Mouse (Mus musculus) stomach, embryonic 16.5 days (tissue): ENCODE data around the gene B130006D01Rik. TPM values are rescaled to one million over a fixed set of nuclear protein-coding genes. Genes with fewer than 3 reads are reported as not detected.

Source experiments
- ATAC-seq: fragments of 200-750 bp; cut with Nextera tagmentation; 2 replicates; pipeline ENCODE4 v1.8.0; 2017; ENCODE audit warnings: moderate number of reproducible peaks, moderate TSS enrichment; ENCODE audit not compliant: insufficient read depth, low FRiP score
- H3K27ac ChIP-seq: fragments of 300-500 bp; sonication (generic); 2 replicates; pipeline ENCODE4 v1.5.1; 2014; ENCODE audit warnings: low read length
- H3K27me3 ChIP-seq: fragments of 300-500 bp; sonication (generic); 2 replicates; pipeline ENCODE4 v1.6.1; 2014; ENCODE audit warnings: low read length, control low read depth, mixed read lengths; ENCODE audit not compliant: control insufficient read depth, insufficient read depth
- H3K36me3 ChIP-seq: fragments of 300-500 bp; sonication (generic); 2 replicates; pipeline ENCODE4 v1.6.1; 2014; ENCODE audit warnings: low read length; ENCODE audit not compliant: control insufficient read depth, insufficient read depth
- H3K4me1 ChIP-seq: fragments of 300-500 bp; sonication (generic); 2 replicates; pipeline ENCODE4 v1.6.1; 2014; ENCODE audit warnings: low read length, control low read depth, mixed read lengths; ENCODE audit not compliant: control insufficient read depth, insufficient read depth
- H3K4me2 ChIP-seq: fragments of 300-500 bp; sonication (generic); 2 replicates; pipeline ENCODE4 v1.6.1; 2014; ENCODE audit warnings: low read depth, low read length, mixed read lengths
- H3K4me3 ChIP-seq: fragments of 300-500 bp; sonication (generic); replicated peaks from 2 replicates; pipeline ENCODE4 v1.5.1; 2014; ENCODE audit warnings: mild to moderate bottlenecking, low read length
- H3K9ac ChIP-seq: fragments of 300-500 bp; sonication (generic); 2 replicates; pipeline ENCODE4 v1.6.1; 2014; ENCODE audit warnings: low read length
- H3K9me3 ChIP-seq: fragments of 300-500 bp; sonication (generic); replicated peaks from 2 replicates; pipeline ENCODE4 v1.6.1; 2016; ENCODE audit warnings: low read length, control low read depth; ENCODE audit not compliant: control insufficient read depth
- WGBS: fragments of 180-500 bp; shearing (Covaris S2); extraction: QIAGEN DNeasy Blood & Tissue Kit; methylation state at CpG from one replicate; pipeline ENCODE4 v1.1.7; 2014; 5-methylcytosine and 5-hydroxymethylcytosine counted together
- polyA plus RNA-seq: library from polyadenylated mRNA; unstranded; fragments of >200 nt; fragmentation: Nextera tagmentation; extraction: Ambion mirVana; gene quantifications from 2 replicates; pipeline ENCODE4 v1.2.1, GENCODE M21; 2015

Gene B130006D01Rik
- polyA plus RNA-seq, 1 experiment from 2014 or later, result 1.3 TPM

DNA sequence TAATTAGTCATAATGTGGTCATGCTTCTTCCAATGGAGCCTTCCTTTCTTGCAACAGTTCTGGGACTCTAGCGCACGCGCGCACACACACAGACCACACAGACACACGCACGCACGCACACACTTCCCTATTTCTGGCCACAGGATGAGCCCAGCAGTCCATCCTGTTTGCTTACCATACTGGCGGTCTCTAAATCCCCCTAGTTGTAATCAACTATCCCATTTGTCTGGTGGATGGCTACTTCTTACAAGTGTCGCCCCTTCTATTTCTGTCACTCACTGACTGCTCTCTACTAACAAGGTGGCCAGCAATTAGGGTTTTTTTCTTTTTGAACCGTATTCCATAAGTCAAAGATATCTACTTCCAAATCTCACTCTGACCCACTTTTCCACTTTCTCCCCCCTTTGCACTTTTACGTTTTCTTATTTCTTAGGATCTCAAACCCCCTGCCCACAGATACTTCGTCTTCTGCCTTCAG is 11.3 kb upstream of the B130006D01Rik start:
- Histone ChIP-seq H3K27me3 (no peaks in the 10 kb centered on the region), H3K4me3 (peak overlapping the region; percentile 65), H3K4me1 (peaks cover 19% of the 10 kb centered on the region), H3K9ac (peak overlapping the region; percentile 96), H3K27ac (peak overlapping the region; percentile 97), H3K36me3 (no peaks in the 10 kb centered on the region), H3K4me2 (peak overlapping the region; percentile 92), H3K9me3 (no peaks in the 10 kb centered on the region)
- 14% methylated on average over 12 of the region's 12 CpGs for WGBS
- peak; percentile 31; the same call in 1 of the 2 replicates for ATAC-seq

DNA sequence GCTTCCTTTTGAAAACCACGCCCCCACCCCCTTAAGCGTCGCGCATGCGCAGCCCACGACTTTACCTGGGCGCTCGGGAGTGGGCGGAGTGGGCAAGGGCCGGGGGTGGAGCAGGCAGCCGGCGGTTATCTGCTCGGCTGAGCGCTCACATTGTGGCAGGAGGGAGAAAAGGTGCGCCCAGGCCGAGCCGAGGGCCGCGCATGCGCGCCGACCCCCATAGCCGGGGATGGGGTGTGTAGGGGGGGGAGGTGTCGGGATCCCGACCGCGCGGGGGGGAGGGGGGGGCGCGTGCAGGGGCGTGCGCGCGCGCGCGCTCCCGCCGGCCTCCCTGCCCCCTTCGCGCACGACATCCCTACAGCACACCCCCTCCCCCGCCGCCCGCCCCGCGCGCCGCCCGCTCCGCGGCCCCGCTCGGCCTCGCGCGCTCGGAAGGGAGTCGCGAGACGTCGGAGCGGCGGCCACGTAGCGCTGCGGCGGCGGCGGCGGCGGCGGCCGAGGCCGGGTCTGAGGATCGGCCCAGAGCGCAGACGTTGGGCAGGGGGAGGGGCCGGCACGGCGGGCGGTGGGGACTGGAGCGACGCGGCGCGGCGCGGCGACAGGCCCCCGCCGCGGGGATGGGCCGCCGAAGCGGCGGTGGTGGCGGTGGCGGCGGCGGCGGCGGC is 10.7 kb upstream of the B130006D01Rik start, which contains the start of gene Zfp652:
TSS of gene Zfp652 (plus strand) at position 111 of the 662 bp plus-strand sequence.
- Histone ChIP-seq H3K4me1 (peaks cover 19% of the 10 kb centered on the region), H3K27ac (peak within 1 kb of the TSS; percentile 97), H3K9me3 (no peaks in the 10 kb centered on the region), H3K4me3 (peak within 1 kb of the TSS; percentile 65), H3K9ac (peak within 1 kb of the TSS; percentile 96), H3K36me3 (no peaks in the 10 kb centered on the region), H3K27me3 (no peaks in the 10 kb centered on the region), H3K4me2 (peak within 1 kb of the TSS; percentile 92)
- peak; percentile 95 for ATAC-seq
- whole genome bisulfite sequencing, result 1% methylated on average over 58 of the region's 103 CpGs

DNA sequence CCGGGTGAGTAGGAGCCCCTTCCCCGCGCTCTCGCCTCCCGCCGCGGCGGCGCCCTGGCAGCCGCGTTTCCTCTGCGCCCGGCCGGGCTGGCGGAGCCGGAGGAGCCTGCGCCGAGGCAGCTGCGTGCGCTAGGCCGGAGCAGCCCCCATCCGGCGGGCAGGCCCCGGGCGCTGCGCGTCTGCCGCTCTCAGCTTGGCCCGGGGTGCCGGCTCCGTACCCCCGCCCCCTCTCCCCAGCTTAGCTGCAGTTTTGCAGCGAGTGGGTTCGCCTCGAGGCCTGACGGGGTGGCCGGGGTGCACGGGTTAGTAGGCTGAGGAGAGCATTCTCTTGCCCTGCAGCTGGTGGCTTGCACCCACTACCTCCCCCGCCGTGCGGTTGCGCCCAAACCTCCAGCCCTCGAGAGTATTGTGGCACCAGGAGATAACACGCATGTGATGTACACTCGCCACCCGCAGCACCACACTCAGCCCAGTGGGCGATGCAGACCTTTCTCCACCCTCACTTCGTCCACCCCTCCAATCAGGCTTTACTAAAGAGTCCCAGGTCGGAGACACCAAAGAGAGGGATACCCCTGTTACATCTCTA is 10.1 kb upstream of the B130006D01Rik start:
- ATAC-seq, result peak; percentile 48
- no peaks in the 10 kb centered on the region for H3K36me3 ChIP-seq
- 0% methylated on average over 28 of the region's 49 CpGs for WGBS
- H3K9ac ChIP-seq, result peak overlapping the region; percentile 96
- peaks cover 19% of the 10 kb centered on the region for H3K4me1 ChIP-seq
- H3K4me2 ChIP-seq, result peak overlapping the region; percentile 92
- no peaks in the 10 kb centered on the region for H3K9me3 ChIP-seq
- peak overlapping the region; percentile 97 for H3K27ac ChIP-seq
- H3K4me3 ChIP-seq, result peak overlapping the region; percentile 65
- H3K27me3 ChIP-seq, result no peaks in the 10 kb centered on the region

DNA sequence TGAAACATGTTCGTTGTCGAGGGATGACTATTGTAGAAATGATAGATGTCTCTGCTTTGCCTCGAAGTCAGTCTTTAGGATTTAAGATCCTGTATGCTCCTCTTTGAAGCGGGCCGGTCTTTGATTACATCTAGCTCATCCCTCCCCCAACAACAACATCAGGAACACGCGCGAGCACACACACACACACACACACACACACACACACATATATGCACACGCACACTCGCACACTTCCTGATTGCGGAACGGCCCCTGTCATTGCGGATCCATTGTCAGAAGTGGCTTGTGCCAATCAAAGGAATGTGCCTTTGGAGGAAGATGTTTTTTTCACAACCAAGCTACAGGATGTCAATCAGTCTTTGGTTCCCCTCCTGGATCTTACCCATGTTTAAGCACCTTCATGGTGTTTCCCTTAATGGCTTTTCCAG is 9.6 kb upstream of the B130006D01Rik start:
- H3K9ac ChIP-seq, result peak overlapping the region; percentile 96
- H3K36me3 ChIP-seq, result no peaks in the 10 kb centered on the region
- peak overlapping the region; percentile 97 for H3K27ac ChIP-seq
- ATAC-seq, result no peak
- peak overlapping the region; percentile 65 for H3K4me3 ChIP-seq
- H3K9me3 ChIP-seq, result no peaks in the 10 kb centered on the region
- WGBS, result under 1% methylated on average over 13 of the region's 13 CpGs
- peaks cover 19% of the 10 kb centered on the region for H3K4me1 ChIP-seq
- peak overlapping the region; percentile 92 for H3K4me2 ChIP-seq
- H3K27me3 ChIP-seq, result no peaks in the 10 kb centered on the region

DNA sequence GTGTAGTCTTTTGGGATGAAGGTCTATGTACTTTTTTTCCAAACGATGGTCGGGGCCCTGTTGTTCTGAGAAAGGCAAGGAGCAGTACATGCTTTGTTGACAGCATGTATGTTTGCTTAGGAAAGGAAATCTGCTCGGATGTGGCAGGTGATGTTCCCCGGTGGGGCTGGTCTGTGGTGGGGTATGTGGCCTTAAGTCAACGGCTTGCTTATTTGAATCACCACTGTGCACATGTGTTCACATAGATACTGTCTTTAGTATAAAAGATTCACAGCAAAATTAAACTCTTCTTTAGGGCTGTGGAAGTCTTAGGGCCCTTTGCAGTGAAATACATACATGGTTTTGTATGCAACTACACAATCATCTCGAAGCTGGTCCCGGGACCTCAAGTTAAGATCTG is 9.0 kb upstream of the B130006D01Rik start:
- Histone ChIP-seq H3K4me1 (peaks cover 19% of the 10 kb centered on the region), H3K9me3 (no peaks in the 10 kb centered on the region), H3K27ac (no peak overlapping the region), H3K36me3 (no peaks in the 10 kb centered on the region), H3K4me2 (peak overlapping the region; percentile 92), H3K9ac (peak overlapping the region; percentile 96), H3K4me3 (peak overlapping the region; percentile 65), H3K27me3 (no peaks in the 10 kb centered on the region)
- 25% methylated on average over 7 of the region's 7 CpGs for WGBS
- ATAC-seq, result no peak

DNA sequence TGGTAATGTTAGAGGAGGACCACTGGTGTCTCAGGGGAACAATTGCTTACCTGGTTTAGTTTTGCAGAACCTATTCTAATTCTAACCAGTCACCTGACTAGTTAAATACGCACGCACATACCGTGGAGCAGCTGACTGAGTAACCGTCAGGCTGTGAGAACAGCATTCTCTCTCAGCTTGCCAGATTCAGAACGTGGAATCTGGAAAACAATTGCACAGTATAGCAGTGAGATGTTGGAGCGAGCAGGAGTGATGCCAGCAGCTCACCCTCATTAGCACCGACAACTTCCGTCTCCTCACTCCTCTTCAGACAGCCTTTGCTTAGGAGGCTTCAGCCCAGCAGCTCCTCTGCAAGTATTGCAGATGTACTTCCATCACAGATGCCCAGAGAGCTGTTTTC is 7.3 kb upstream of the B130006D01Rik start:
- Histone ChIP-seq H3K4me2 (no peak overlapping the region), H3K27me3 (no peaks in the 10 kb centered on the region), H3K9ac (no peak overlapping the region), H3K36me3 (no peaks in the 10 kb centered on the region), H3K27ac (no peak overlapping the region), H3K4me1 (peaks cover 19% of the 10 kb centered on the region), H3K4me3 (no peak overlapping the region), H3K9me3 (no peaks in the 10 kb centered on the region)
- no peak for ATAC-seq
- WGBS, result 59% methylated on average over 8 of the region's 8 CpGs

DNA sequence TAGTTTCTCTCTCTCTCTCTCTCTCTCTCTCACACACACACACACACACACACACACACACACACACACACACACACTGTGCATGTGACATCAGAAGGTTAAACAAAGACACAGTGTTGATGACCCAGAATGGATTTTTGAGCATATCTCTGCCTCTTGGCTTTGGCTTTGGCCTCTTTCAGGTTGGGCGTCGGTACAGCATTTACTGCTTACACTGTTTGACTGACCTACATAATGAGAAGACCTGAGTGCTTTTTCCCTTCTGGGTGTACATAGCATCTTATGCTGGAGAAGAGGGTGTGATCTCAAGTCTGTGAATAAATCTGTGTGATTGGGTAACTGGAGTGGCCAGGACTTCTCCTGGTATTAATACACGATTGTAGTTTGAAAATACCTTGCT is 4.0 kb upstream of the B130006D01Rik start:
- Histone ChIP-seq H3K27ac (no peak overlapping the region), H3K4me3 (no peak overlapping the region), H3K9ac (no peak overlapping the region), H3K4me1 (peaks cover 12% of the 10 kb centered on the region), H3K36me3 (no peaks in the 10 kb centered on the region), H3K27me3 (no peaks in the 10 kb centered on the region), H3K9me3 (no peaks in the 10 kb centered on the region), H3K4me2 (no peak overlapping the region)
- no peak for ATAC-seq
- 73% methylated on average over 3 of the region's 3 CpGs for WGBS

DNA sequence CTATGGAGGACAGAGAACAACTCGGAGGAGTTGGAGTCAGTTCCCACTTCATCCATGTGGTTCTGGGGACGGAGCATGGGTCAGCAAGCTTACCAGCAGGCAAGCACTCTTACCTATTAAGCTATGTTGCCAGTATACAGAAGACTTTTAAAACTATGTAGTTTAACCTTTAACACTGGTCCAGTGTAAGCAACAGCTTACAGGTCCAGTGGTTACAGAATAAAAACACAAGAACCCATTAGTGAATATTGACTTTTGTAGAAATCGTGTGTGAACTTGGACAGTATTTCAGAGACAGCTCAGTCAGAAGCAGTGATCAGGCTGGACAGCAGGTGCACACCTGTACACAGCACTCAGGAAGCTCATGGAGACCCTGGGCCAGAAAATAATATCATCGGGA is 1.1 kb downstream of the B130006D01Rik start:
- H3K4me3 ChIP-seq, result no peak overlapping the region
- no peaks in the 10 kb centered on the region for H3K27me3 ChIP-seq
- ATAC-seq, result no peak
- H3K9ac ChIP-seq, result no peak overlapping the region
- 0 out of 2 replicates have a peak, but pooled peaks cover 7% of the 10 kb centered on the region for H3K4me1 ChIP-seq
- no peak overlapping the region for H3K27ac ChIP-seq
- H3K36me3 ChIP-seq, result no peaks in the 10 kb centered on the region
- no peak overlapping the region for H3K4me2 ChIP-seq
- H3K9me3 ChIP-seq, result no peaks in the 10 kb centered on the region
- WGBS, result 84% methylated on average over 4 of the region's 4 CpGs

DNA sequence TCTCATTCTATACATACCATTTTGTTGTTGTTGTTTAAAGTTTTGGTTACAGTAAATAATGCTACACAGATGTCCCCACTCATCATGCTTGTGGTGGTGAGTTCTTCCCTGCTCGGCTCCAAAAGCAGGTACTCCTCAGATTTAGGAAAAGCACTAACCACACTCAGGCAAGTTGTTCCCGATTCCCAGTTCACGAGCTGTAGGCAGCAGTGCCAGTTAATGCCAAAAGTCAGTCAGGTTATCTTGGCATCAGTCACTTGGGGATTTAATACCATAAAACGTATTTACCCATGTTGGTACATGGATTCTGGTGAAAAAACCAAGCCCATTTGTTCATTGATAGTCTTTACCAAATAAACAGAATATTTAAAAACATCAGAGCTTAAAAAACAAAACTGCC is 2.8 kb downstream of the B130006D01Rik start:
- Histone ChIP-seq H3K27ac (no peak overlapping the region), H3K4me1 (0 out of 2 replicates have a peak, but pooled peaks cover 7% of the 10 kb centered on the region), H3K27me3 (no peaks in the 10 kb centered on the region), H3K4me3 (no peak overlapping the region), H3K4me2 (no peak overlapping the region), H3K9ac (no peak overlapping the region), H3K9me3 (no peaks in the 10 kb centered on the region), H3K36me3 (no peaks in the 10 kb centered on the region)
- WGBS, result 68% methylated on average over 4 of the region's 4 CpGs
- no peak for ATAC-seq
